Comparison of ENCODE assay signal across 29 mouse cellular contexts in the genomic region with DNA sequence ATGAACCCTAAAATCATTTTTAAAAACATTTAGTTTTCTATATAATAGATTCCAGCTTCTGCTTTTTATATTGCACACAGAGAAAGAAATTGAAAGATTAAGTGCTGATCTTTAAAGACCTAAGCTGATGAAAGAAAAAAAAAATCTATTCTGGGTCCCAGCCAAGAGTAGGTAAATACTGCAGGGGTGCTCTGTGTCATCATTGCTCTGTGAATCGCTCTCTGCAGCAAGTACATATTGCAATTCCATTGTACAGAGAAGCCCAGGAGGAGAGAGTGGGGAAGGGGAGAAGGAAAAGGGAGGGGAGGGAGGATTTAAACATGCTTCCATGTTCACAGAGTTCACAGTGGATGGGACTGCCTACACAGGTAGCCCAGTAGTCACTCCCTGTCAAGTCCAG.
DNase-seq lines count a peak whose midpoint lies in the region; ATAC-seq and TF ChIP-seq lines count a peak whose summit lies in the region.
"Had no signal": no experiment of that assay in that cellular context is flagged by ENCODE, and none has a peak within 500 bp of the region (broad histone marks: within the 10 kb centered on the region; RNA-seq: fewer than 3 reads in every experiment).

No protein-coding gene starts in this region.

- H3K79me2 ChIP-seq in liver, adult 2 months (ENCODE audit: control insufficient read depth, insufficient read depth, low read length): no peaks in the 10 kb centered on the region

- H3K9ac ChIP-seq in liver, adult 2 months (ENCODE audit: low read depth, low read length): no peak overlapping the region
- no peak overlapping the region for H3K9ac ChIP-seq in liver, embryonic 12.5 days
- no peak overlapping the region for H3K9ac ChIP-seq in liver, embryonic 15.5 days
- no peak overlapping the region for H3K9ac ChIP-seq in liver, postnatal 0 days (replicated peaks)
- H3K9ac ChIP-seq: embryonic facial prominence, embryonic 13.5 days; embryonic facial prominence, embryonic 15.5 days; forebrain, embryonic 12.5 days had no signal

- no peaks in the 10 kb centered on the region for H3K27me3 ChIP-seq in liver, adult 2 months (ENCODE audit: control insufficient read depth, insufficient read depth, low read length)
- no peaks in the 10 kb centered on the region for H3K27me3 ChIP-seq in liver, embryonic 12.5 days (replicated peaks)
- H3K27me3 ChIP-seq in liver, embryonic 15.5 days: no peaks in the 10 kb centered on the region
- no peaks in the 10 kb centered on the region for H3K27me3 ChIP-seq in liver, postnatal 0 days (ENCODE audit: insufficient read depth, low read length)
- H3K27me3 ChIP-seq: CH12.LX; embryonic facial prominence, embryonic 13.5 days; embryonic facial prominence, embryonic 15.5 days; forebrain, embryonic 12.5 days; Patski had no signal

- DNase-seq in liver, adult 2 months (ENCODE audit: extremely low read depth, low read depth, low spot score): peak; percentile 11
- DNase-seq in liver: no peak
- peak; percentile 27 for DNase-seq in brain, embryonic 14.5 days (ENCODE audit: low read depth)
- DNase-seq in liver, postnatal 0 days: no peak
- DNase-seq in layer of hippocampus, postnatal 36 days: no peak
- DNase-seq: adrenal gland, adult 8-10 months; adrenal gland, postnatal 14 days; adrenal gland, postnatal 36 days; B cell, adult 2 months; cerebellum, adult 11 months; cerebellum, adult 18-20 months; cerebellum, adult 8-10 months; cerebellum, adult 9-11 months; cerebellum, postnatal 14 days; cerebellum, postnatal 36 days; embryo, embryonic 11 days had no signal

- TF ChIP-seq EP300 in liver, postnatal 0 days (IDR thresholded peaks at IDR 0.05; ENCODE audit: low read depth): no peak

- no peak overlapping the region for H3K4me3 ChIP-seq in liver, adult 2 months (ENCODE audit: insufficient read depth, low read depth, low read length)
- H3K4me3 ChIP-seq in liver, embryonic 12.5 days: no peak overlapping the region
- H3K4me3 ChIP-seq in liver, embryonic 15.5 days (replicated peaks): no peak overlapping the region
- H3K4me3 ChIP-seq in liver, postnatal 0 days (ENCODE audit: low read depth, low read length): no peak overlapping the region
- H3K4me3 ChIP-seq: embryonic facial prominence, embryonic 13.5 days; embryonic facial prominence, embryonic 15.5 days; erythroblast, embryonic 14.5 days; forebrain, embryonic 10.5 days; forebrain, embryonic 12.5 days had no signal

- WGBS in liver, adult 2 months: 22% methylated on average over 1 of the region's 1 CpGs
- WGBS in liver, embryonic 12.5 days (ENCODE audit: insufficient replicate concordance): 56% methylated on average over 1 of the region's 1 CpGs
- 54% methylated on average over 1 of the region's 1 CpGs for WGBS in liver, embryonic 15.5 days (ENCODE audit: insufficient replicate concordance)
- WGBS in liver, postnatal 0 days (ENCODE audit: insufficient replicate concordance): 46% methylated on average over 1 of the region's 1 CpGs

- H3K27ac ChIP-seq in liver, adult 2 months (replicated peaks; ENCODE audit: insufficient read depth, low read depth, low read length): no peak overlapping the region
- no peak overlapping the region for H3K27ac ChIP-seq in liver, embryonic 12.5 days
- no peak overlapping the region for H3K27ac ChIP-seq in liver, embryonic 15.5 days (replicated peaks)
- H3K27ac ChIP-seq in liver, postnatal 0 days (ENCODE audit: low read depth): no peak overlapping the region
- H3K27ac ChIP-seq: embryonic facial prominence, embryonic 13.5 days; embryonic facial prominence, embryonic 15.5 days; forebrain, embryonic 10.5 days; forebrain, embryonic 12.5 days had no signal

- no peak for TF ChIP-seq CTCF in liver, adult 2 months (IDR thresholded peaks at IDR 0.05; ENCODE audit: low read depth, low read length)
- no peak for TF ChIP-seq CTCF in brain, embryonic 14.5 days (IDR thresholded peaks at IDR 0.05; ENCODE audit: borderline replicate concordance, extremely low read depth, insufficient read depth, insufficient read length)
- no peak for TF ChIP-seq CTCF in liver, postnatal 0 days (IDR thresholded peaks at IDR 0.05; ENCODE audit: low read depth)

- H3K4me1 ChIP-seq in liver, adult 2 months (ENCODE audit: control insufficient read depth, insufficient read depth, low read length): peaks cover 3% of the 10 kb centered on the region; the same call in 1 of the 2 replicates
- H3K4me1 ChIP-seq in liver, embryonic 12.5 days: no peaks in the 10 kb centered on the region
- H3K4me1 ChIP-seq in liver, embryonic 15.5 days (replicated peaks): no peaks in the 10 kb centered on the region
- H3K4me1 ChIP-seq in liver, postnatal 0 days (ENCODE audit: insufficient read depth): 0 out of 2 replicates have a peak, but pooled peaks cover 2% of the 10 kb centered on the region
- H3K4me1 ChIP-seq: embryonic facial prominence, embryonic 13.5 days; embryonic facial prominence, embryonic 15.5 days had no signal

- H3K36me3 ChIP-seq in liver, adult 2 months (ENCODE audit: control insufficient read depth, insufficient read depth, low read length): no peaks in the 10 kb centered on the region
- no peaks in the 10 kb centered on the region for H3K36me3 ChIP-seq in liver, embryonic 12.5 days
- no peaks in the 10 kb centered on the region for H3K36me3 ChIP-seq in liver, embryonic 15.5 days (replicated peaks)
- no peaks in the 10 kb centered on the region for H3K36me3 ChIP-seq in liver, postnatal 0 days (replicated peaks; ENCODE audit: insufficient read depth, low read length)
- H3K36me3 ChIP-seq: embryonic facial prominence, embryonic 13.5 days; embryonic facial prominence, embryonic 15.5 days; forebrain, embryonic 10.5 days; forebrain, embryonic 12.5 days; G1E had no signal

- no peaks in the 10 kb centered on the region for H3K9me3 ChIP-seq in liver, embryonic 12.5 days (replicated peaks)
- no peaks in the 10 kb centered on the region for H3K9me3 ChIP-seq in liver, embryonic 15.5 days (replicated peaks)
- no peaks in the 10 kb centered on the region for H3K9me3 ChIP-seq in liver, postnatal 0 days (ENCODE audit: low read length)
- H3K9me3 ChIP-seq: embryonic facial prominence, embryonic 13.5 days; embryonic facial prominence, embryonic 15.5 days; forebrain, embryonic 10.5 days; forebrain, embryonic 12.5 days had no signal

- no peak for ATAC-seq in liver, embryonic 12.5 days
- ATAC-seq in liver, embryonic 15.5 days (ENCODE audit: insufficient read depth): peak; percentile 58; the same call in 1 of the 2 replicates
- ATAC-seq in liver, postnatal 0 days: peak; percentile 73
- ATAC-seq: activated CD4-positive, CD25-positive, alpha-beta regulatory T cell, adult 4 months; CD4-positive, CD25-positive, alpha-beta regulatory T cell, adult 4 months; forebrain, embryonic 14.5 days; Patski had no signal

- no peak for TF ChIP-seq POLR2A in liver, adult 2 months (IDR thresholded peaks at IDR 0.05; ENCODE audit: extremely low read depth, insufficient read depth, low read length)
- TF ChIP-seq POLR2A in brain, embryonic 14.5 days (IDR thresholded peaks at IDR 0.05; ENCODE audit: borderline replicate concordance, extremely low read depth, insufficient read depth, insufficient read length, poor library complexity, severe bottlenecking): no peak

- no peak overlapping the region for H3K4me2 ChIP-seq in liver, embryonic 12.5 days
- H3K4me2 ChIP-seq in liver, embryonic 15.5 days: no peak overlapping the region
- 0 out of 2 replicates have a peak overlapping the region, but pooled peaks have one; percentile 2 for H3K4me2 ChIP-seq in liver, postnatal 0 days (ENCODE audit: low read depth, low read length)
- H3K4me2 ChIP-seq: embryonic facial prominence, embryonic 13.5 days; embryonic facial prominence, embryonic 15.5 days; forebrain, embryonic 12.5 days had no signal

Comparison
In these comparisons a context has a peak if more than half of its experiments do, and no peak if none do; other contexts are left out.
1. DNase-seq: peak in liver, adult 2 months (single experiment) and brain, embryonic 14.5 days (single experiment); none in liver (single experiment), liver, postnatal 0 days (single experiment) and layer of hippocampus, postnatal 36 days (0 of 2).